Mouse (Mus musculus) large intestine, adult 2 months (tissue): ENCODE data around the gene Vhl. TPM values are rescaled to one million over a fixed set of nuclear protein-coding genes. Genes with fewer than 3 reads are reported as not detected.

ENCODE experiments used
- polyA plus RNA-seq: library from polyadenylated mRNA; depleted of rRNA; stranded (reverse); fragments of >200 nt; gene quantifications from 2 replicates; pipeline ENCODE4 v1.2.3, GENCODE M21; 2012; rRNA removed

Gene Vhl
- polyA plus RNA-seq, 1 experiment, result 14.7 TPM

Other genes with a start within 250 kb of the Vhl start
- 19.8 and 21.2 TPM in 2 replicates for gene Tada3, start 246.1 kb upstream of the Vhl start, polyA plus RNA-seq
- gene Arpc4, start 245.8 kb upstream of the Vhl start, polyA plus RNA-seq, result 131 and 134 TPM in 2 replicates
- 13.5 and 15.6 TPM in 2 replicates for gene Ttll3, start 234.7 kb upstream of the Vhl start, polyA plus RNA-seq
- gene Rpusd3, start 204.6 kb upstream of the Vhl start, polyA plus RNA-seq, result 48.7 and 58.6 TPM in 2 replicates
- 49.1 and 148 TPM in 2 replicates for gene Cidec, start 188.2 kb upstream of the Vhl start, polyA plus RNA-seq
- gene Jagn1, start 181.4 kb upstream of the Vhl start, polyA plus RNA-seq, result 68.4 and 72.0 TPM in 2 replicates
- 4.8 and 7.5 TPM in 2 replicates for gene Il17re, start 165.5 kb upstream of the Vhl start, polyA plus RNA-seq
- gene Il17rc, start 152.5 kb upstream of the Vhl start, polyA plus RNA-seq, result 341 and 416 TPM in 2 replicates
- gene Creld1, start 140.7 kb upstream of the Vhl start, polyA plus RNA-seq, result 11.9 and 12.3 TPM in 2 replicates
- 0.01 TPM in 1 of 2 replicates, not detected in the other for gene Prrt3, start 122.0 kb upstream of the Vhl start, polyA plus RNA-seq
- 37.7 and 46.5 TPM in 2 replicates for gene Emc3, start 92.3 kb upstream of the Vhl start, polyA plus RNA-seq
- gene Fancd2, start 92.3 kb upstream of the Vhl start, polyA plus RNA-seq, result 2.2 and 4.2 TPM in 2 replicates
- gene Fancd2os, start 23.2 kb upstream of the Vhl start, polyA plus RNA-seq, result not detected in 2 replicates
- 138 and 168 TPM in 2 replicates for gene Brk1, start 19.2 kb upstream of the Vhl start, polyA plus RNA-seq
- gene Irak2, start 14.5 kb downstream of the Vhl start, polyA plus RNA-seq, result 39.6 and 85.3 TPM in 2 replicates
- 27.7 and 29.0 TPM in 2 replicates for gene Tatdn2, start 73.1 kb downstream of the Vhl start, polyA plus RNA-seq
- 9.0 and 16.2 TPM in 2 replicates for gene Ghrl, start 95.9 kb downstream of the Vhl start, polyA plus RNA-seq
- 261 and 306 TPM in 2 replicates for gene Sec13, start 116.8 kb downstream of the Vhl start, polyA plus RNA-seq